Mouse (Mus musculus) gastrocnemius, postnatal 4 days (tissue): ENCODE measurements around the gene Tnip2. TPM values are rescaled to one million over a fixed set of nuclear protein-coding genes. Genes with fewer than 3 reads are reported as not detected.

Source experiments
- DNase-seq, 2 experiments: peaks; one replicate each; pipeline ENCODE4 v3.0.0; 2021 to 2022; ENCODE audit warnings: low spot score in 2 of 2, mixed read lengths in 2 of 2
- total RNA-seq, 2 experiments: library from RNA; stranded (reverse); gene quantifications; 2 replicates each; pipeline ENCODE4 v1.2.3; 2021

Tnip2 gene
- total RNA-seq, 2 experiments from 2014 or later: 9.8 to 10.1 TPM

- DNase-seq: no peak
Measured at GRCm38 (mm10) chr5:34466079-34466478, 47.7 kb downstream of the Tnip2 start.

GRCm38 (mm10) chr5:34461841-34462240, 52.0 kb downstream of the Tnip2 start:
- DNase-seq: no peak

GRCm38 (mm10) chr5:34461294-34461693, 52.5 kb downstream of the Tnip2 start:
- no peak for DNase-seq

GRCm38 (mm10) chr5:34458994-34459393, 54.8 kb downstream of the Tnip2 start:
- DNase-seq: no peak

GRCm38 (mm10) chr5:34446207-34446606, 67.6 kb downstream of the Tnip2 start:
- no peak for DNase-seq

Other genes with a start within 250 kb of the Tnip2 start
- 1 to 10 TPM; 2.8 to 2.9 TPM for gene Zfyve28, start 225.5 kb downstream of the Tnip2 start, total RNA-seq
- under 1 TPM; 0.16 to 0.17 TPM for gene Cfap99, start 225.4 kb downstream of the Tnip2 start, total RNA-seq
- 10 to 100 TPM; 63.2 to 66.1 TPM for gene Rnf4, start 177.7 kb downstream of the Tnip2 start, total RNA-seq
- 10 to 100 TPM; 35.8 to 41.1 TPM for gene Fam193a, start 144.1 kb downstream of the Tnip2 start, total RNA-seq
- 1 to 10 TPM; 4.9 to 5.4 TPM for gene Sh3bp2, start 11.8 kb upstream of the Tnip2 start, total RNA-seq
- 100 to 1,000 TPM; 174 to 180 TPM for gene Add1, start 59.7 kb upstream of the Tnip2 start, total RNA-seq
- gene Mfsd10, start 123.2 kb upstream of the Tnip2 start, total RNA-seq: 10 to 100 TPM; 30.7 to 31.8 TPM
- gene Nop14, start 146.2 kb upstream of the Tnip2 start, total RNA-seq: 10 to 100 TPM; 17.3 to 18.5 TPM
- gene Grk4, start 146.4 kb upstream of the Tnip2 start, total RNA-seq: 1 to 10 TPM; 1.9 to 3.0 TPM
- 10 to 100 TPM; 19.5 to 20.1 TPM for gene Htt, start 247.7 kb upstream of the Tnip2 start, total RNA-seq